Mouse (Mus musculus) urinary bladder, postnatal 25 days (tissue): ENCODE measurements around the gene 2310007B03Rik.
"Not testable (repeated sequence)": the region's sequence is repeated elsewhere in the genome, so short reads cannot be mapped to it uniquely, and the experiment has no call there.

ENCODE experiments used
- DNase-seq: peaks from one replicate; pipeline ENCODE4 v3.0.0; 2022; ENCODE audit warnings: low spot score

2310007B03Rik gene

GRCm38 (mm10) chr1:93160501-93161133, at the start of gene 2310007B03Rik:
Gene 2310007B03Rik (minus strand): TSS chr1:93160948.
- DNase-seq = no peak

GRCm38 (mm10) chr1:93210213-93210641, 49.5 kb upstream of the 2310007B03Rik start:
- DNase-seq = peak; percentile 64

DNA sequence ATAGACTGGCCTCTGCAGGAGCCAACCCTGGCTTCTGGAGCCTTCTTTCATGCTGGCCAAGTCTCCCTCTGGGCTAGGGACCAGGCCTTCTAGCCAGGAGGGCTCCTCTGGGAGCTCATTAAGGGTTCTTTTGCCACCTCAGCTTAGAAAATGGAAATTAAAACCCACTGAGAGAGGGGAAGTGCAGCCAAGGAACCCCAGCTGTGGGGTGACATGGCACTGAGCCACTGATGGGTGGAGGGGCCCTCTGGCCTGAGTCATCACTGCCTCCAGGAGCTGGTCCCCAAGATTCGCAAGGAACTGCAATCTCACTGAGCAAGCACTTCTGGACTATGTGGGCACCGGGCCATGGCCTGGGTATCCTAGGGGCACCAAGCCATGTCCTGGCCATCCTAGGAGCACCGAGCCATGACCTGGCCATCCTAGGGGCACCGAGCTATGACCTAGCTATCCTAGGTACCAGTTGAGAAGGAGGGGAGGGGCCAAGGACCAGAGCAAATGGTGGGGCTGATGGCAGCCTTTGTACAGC, 46.9 kb upstream of the 2310007B03Rik start:
- DNase-seq = no peak

- DNase-seq = no peak
Observed at GRCm38 (mm10) chr1:93206277-93206970, 45.7 kb upstream of the 2310007B03Rik start.

- DNase-seq = no peak
Observed at GRCm38 (mm10) chr1:93197916-93198315, 37.2 kb upstream of the 2310007B03Rik start.

- not testable (repeated sequence) for DNase-seq
Observed at GRCm38 (mm10) chr1:93197454-93197853, 36.7 kb upstream of the 2310007B03Rik start.

GRCm38 (mm10) chr1:93194961-93195360, 34.2 kb upstream of the 2310007B03Rik start:
- DNase-seq = no peak

DNA sequence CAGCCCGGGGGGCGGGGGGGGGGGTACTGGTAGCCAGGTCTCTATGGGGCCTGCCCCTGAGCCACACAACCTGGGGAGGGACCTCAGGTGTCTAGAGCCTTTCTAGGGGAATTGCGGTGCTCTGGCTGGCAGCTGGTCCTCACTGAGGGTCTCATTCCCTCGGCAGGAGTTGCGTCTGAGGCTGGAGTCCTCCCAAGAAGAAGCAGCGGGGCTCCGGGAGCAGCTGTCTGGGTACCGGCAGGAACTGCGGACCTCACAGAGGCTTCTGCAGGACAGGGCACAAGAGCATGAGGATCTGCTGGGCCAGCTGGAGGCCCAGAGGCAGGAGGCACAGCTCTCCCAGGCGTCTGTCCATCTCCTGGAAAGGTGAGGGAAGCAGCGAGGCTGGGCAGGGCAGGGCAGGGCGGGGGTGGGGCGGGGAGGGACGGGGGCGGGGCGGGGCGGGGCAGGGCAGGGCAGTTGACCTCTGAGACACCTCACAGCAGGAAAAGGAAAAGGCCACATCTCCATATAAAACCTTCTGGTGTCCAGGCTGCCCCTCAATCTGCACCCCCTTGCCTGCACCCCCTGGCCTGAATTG, 30.1 kb upstream of the 2310007B03Rik start:
- DNase-seq = no peak

DNA sequence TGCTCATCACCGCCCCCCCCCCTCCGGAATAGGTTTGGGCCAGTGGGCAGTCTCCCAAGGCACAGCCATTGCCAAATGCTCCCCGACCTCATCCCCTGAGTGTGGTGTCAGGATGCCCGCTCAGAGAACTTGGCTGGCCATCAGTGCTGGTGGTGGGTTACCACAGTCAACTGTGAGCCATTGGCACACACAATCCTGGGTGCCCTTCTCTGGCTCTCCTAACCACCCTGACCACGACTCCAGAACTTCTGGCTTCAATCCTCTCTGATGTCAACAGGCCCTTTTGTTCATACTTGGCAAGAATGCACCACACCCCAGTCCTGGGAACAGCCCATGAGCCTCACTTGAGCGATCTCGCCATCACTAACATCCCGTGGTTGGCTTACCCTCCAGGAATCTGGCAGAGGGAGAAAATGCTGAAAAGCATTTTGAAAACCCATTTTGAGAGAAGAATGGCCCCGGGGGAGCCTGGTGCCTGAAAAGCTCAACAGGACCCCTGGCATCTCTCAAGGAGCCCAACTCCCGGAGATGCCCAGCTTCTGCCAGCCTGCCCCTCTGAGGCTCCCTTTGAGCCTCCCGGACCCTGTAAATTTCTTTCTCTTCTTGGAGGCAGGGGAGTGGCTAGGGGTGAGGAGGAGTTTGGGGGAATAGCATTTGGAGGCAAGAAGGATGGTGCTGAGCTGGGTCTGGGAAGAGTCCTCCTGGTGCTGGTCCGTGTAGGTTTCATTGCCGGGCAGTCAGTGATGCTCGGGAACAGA, 23.5 kb upstream of the 2310007B03Rik start:
- DNase-seq = no peak

DNA sequence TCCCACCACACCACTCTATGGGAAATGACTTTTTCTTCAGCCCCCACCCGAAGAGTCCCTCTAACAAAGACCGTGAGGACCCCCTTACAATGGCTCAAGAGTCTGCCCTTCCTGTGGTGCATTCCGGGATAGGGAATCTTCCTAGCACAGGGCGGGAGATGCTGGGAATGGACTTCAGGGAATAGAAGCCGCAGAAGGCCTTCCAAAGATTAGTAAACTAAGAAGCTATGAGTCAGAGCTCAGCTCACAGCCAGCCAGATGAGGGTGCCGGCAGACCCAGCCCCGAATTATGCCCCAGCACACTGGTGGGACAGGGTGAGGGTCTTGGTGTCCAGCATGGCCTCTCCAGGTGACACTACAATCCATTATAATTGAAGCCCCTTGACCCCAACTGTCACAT, 21.5 kb upstream of the 2310007B03Rik start:
- no peak for DNase-seq

DNA sequence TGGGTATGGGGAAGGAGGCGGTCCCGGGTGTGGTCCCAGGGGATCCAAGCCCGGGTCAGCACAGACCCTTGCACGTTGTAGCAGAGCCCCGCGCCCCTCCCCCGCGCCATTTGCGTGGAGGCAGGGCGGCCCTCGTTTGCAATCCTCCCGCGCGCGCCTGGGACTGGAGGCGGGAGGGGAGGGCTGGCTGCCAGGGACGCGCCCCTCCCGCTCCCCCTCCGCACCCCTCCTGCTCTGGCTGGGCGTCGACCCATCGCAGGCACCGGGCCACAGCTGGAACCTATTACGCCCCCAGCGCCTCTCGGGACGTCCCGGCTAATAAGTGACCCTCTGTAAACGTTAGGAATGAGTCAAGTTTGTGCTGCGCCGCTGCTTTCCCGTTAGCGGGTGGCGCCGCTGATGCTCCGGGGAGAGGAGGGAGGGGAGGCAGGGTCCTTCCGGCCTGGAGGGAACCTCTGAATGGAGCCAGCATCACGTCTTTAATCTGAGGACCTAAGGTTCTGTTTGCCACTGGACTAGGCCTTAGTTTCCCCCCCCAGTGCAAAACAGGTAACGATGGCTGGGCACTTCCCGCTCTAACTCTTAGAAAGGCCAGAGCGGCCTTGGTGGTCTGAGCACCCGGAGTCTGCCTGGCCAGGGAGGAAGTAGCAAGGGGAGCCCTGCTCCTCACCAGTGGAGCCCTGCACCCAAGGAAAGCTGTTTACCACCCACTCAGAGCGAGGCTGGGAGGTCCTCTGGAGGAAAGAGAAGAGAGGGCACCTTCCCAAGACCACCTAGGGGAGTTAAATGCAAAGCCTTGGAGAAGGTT, 16.0 kb upstream of the 2310007B03Rik start:
- DNase-seq = peak; percentile 54

- DNase-seq = no peak
Observed at GRCm38 (mm10) chr1:93175849-93176248, 15.1 kb upstream of the 2310007B03Rik start.

GRCm38 (mm10) chr1:93174399-93174798, 13.7 kb upstream of the 2310007B03Rik start:
- peak; percentile 85 for DNase-seq

DNA sequence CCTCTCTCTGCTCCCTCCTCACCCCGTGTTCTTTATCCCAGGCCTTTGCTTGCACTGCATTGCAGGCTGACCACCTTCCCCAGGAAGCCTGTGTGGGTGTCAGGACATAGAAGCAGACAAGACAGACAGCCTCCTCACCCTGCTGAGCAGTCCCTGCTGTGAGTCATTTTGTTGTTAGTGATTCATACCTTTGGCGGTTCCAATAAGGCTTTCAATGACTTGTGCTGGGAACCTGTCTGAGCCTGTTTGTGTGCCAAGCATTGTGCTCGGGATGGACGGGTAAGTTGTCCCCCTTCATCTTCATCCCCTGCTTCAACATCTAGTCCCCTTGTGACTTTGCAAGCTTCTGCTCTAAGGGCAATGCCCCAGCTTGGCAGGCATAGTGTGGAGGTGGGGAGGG, 12.9 kb upstream of the 2310007B03Rik start:
- DNase-seq = no peak

DNA sequence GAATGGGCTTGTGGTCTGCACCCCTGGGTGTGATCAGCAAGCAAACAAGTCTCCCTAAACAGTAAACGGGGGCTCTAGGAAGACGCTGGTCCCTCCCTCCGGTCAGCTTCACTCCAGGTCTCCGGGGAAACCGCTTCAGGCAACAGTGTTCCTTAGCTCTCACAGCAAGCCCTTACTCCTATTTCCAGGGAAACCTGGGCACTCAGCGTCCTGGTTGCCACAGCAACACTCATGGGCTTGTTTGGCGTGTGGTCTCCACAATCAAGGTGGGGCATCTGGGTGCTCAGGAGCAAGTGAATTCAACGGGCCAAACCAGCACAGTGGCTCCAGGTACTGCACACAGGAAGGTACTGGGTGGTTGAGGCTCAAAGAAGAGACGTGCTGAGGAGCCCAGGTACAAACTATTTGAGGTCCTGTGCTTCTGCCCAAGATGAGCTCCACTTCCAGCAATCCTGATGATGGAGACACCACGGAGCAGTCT, 7.6 kb upstream of the 2310007B03Rik start, which contains the start of gene Crocc2:
Gene Crocc2 (plus strand): TSS at position 431 of the 481 bp plus-strand sequence.
- DNase-seq = no peak

DNA sequence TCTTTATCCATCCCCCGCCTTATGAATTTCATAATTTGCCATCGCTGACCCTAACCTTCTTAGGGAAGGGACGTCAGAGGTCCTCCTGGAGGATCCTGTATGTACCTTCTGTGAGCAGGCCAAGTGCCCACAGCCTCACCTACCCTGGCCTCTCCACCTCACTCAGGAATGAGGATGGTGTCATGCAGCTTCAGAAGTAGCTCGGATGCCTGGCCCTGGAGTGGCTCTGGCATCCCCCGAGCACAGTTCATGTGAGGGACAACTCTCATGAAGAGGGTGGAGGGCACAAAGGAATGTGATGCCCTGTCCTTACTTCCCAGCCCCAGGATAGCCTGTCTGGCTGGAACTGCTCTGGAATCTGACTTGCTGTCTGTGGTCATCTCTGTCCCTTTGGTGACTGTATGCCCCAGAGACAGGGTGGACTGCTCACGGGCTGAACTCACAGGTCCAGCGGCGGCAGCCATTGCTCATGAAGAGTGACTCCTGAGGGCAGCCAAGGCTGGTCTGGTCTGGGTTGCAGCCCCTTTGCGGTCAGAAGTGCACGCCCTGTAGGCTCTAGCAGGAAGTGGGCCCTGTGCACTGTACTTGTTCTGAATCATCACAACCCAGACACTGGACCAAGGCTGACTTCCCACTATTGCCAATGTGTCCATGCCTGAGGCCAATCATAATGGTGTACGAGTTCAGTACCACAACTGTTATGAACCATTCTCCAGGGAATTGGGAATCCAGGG, 5.8 kb upstream of the 2310007B03Rik start:
- DNase-seq = no peak

DNA sequence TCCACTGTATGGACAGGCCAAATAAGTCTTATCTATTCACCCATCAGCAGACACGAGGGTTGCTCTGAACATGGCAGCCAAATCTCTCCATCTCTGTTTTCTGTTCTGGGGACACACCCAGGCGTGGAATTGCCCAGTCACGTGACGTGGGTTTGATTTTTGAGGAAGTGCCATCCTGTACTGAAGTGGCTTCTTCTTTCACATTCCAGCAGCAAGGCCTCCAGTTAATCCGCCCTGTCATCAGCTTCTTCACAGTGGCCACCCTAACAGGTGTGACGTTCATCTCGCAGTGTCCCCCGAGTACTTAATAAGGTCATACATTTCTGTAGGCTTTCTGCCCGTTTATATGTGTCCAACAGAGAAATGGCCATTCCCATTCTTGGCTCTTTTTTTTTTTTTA, 4.7 kb upstream of the 2310007B03Rik start:
- DNase-seq = no peak

DNA sequence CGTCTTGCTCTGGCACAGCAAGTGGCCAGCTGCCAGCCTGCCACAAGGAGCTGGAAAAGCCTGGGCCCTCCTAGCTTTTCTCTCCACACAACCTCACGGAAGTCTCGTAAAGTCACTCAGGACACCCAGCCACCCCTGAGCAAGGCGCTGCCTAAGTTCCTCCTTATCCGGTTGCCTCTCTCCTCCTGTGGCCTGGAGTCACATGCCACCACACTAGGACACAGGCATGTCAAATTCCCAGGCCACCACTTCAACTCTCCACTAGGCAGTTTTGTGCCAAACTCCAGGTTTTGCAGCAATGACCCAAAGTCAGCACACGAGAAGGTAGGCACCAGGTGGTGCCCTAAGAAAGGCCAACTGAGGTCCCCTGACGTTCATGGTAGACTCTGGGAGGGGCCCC, 1.8 kb upstream of the 2310007B03Rik start:
- DNase-seq = no peak

DNA sequence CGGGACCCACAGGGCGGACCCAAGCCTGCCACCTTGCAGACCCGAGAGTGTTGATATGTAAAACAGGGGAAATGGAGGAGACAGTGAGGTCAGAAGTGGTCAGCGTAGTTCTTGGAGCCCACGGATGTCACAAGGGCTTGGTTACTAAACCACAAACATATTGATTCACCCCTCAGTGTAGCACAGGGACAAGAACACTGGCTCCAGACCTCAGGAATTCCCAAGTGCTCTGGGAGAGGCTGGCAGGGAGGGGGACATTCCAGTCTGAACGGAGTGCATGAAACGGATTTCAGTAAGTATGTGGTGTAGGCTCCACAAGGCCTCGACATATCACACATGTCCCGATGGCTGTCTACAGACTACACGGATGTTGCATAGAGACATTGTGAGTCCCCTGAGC, 1.2 kb upstream of the 2310007B03Rik start:
- no peak for DNase-seq

GRCm38 (mm10) chr1:93161350-93161749, 602 bp upstream of the 2310007B03Rik start:
- no peak for DNase-seq
